Mouse (Mus musculus) left cerebral cortex, adult 11 months (tissue): ENCODE measurements around the gene Nanos3.

Source experiments
- DNase-seq: peaks from one replicate; pipeline ENCODE4 v3.0.0; 2022; ENCODE audit warnings: low spot score

Gene Nanos3

DNA sequence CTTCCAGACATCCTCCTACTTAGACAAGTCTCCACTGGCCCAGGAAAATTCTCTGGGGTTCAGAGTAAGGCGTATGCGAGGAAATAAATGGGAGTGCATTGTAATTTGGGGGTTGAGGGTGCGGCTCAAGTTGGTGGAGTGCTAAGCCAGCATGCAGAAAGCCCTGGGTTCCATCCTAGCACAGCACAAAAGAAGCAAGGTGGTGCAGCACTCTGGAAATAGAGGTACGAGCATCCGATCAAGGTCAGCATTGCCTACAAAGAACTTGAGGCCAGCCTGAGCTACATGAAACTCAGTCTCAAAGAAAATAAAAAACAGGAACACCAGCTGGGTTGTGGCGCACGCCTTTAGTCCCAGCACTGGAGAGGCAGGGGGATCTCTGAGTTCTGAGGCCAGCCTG lies at the start of gene Nanos3:
Nanos3 (minus strand) TSS at position 101 of the 400 bp plus-strand sequence.
- DNase-seq, result no peak

DNA sequence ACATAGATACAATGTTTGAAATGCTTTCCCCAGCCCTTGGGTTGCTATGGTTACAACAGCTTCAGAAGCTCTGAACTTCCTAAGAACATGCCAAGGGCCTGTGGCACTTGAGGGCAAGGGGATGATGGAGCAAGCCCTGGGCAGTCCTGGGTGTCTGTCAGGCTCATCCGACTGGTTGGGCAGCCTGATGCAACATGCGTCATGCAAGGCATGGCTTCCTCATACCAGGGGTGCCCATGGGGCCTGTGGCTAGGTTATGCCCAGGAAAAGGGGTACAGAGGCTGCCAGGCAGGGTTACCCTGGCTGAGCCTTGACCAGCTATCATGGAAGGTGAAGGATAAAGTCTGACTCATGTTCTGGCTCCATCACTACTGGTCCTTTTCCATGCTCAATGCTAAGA lies 48.0 kb upstream of the Nanos3 start:
- no peak for DNase-seq

DNA sequence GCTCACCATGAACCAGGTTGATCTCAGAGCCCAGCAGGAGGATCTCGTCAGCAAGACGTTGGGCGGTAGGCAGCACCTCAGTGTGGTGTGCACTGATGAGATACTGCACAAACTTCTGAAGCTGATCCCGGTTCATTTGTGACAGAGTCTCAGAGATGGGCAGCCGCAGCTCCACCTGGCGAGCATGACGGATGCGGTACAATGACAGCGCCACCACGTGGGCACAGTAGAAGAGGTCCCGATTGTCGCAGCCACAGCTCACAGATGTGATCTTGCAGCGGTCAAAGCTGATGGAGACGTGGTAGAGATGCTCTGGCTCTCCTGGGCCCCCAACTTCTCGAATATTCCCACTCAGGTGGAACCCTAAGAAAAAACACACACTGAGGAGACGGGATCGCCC lies 45.7 kb upstream of the Nanos3 start:
- no peak for DNase-seq

DNA sequence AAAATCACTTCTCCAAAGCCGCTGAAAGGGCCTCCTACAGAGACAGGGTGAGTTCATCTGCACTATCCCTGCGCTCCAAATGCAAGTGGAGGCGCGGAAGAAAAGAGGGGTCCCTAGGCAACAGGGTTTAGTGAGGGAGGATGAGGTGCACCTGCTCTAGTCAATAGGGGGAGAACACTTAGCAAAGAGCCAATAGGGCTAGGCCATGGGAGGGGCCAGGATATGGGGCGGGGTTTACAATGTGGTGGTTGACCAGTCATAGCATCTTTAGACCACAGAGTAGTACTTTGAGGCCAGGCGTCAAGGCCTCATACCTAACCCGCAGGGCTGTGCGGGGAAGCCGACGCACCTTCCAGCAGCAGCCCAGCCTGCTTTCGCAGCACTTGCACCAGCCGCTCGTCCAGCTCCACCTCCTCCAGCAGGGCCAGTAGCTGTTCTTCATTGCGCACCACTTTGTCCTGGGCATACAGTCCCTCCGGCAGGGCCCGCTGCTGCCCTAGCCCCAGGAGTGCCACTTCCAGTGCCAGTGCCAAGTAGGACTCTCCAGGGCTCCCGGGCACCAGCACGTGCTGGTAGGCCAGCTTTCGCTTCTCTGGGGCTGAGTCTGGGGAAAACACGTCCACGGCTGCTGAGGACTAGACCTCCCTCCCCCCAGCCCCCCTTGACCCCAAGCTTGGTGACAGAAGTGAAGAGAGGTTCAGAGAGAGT lies 38.5 kb upstream of the Nanos3 start:
- DNase-seq, result no peak

DNA sequence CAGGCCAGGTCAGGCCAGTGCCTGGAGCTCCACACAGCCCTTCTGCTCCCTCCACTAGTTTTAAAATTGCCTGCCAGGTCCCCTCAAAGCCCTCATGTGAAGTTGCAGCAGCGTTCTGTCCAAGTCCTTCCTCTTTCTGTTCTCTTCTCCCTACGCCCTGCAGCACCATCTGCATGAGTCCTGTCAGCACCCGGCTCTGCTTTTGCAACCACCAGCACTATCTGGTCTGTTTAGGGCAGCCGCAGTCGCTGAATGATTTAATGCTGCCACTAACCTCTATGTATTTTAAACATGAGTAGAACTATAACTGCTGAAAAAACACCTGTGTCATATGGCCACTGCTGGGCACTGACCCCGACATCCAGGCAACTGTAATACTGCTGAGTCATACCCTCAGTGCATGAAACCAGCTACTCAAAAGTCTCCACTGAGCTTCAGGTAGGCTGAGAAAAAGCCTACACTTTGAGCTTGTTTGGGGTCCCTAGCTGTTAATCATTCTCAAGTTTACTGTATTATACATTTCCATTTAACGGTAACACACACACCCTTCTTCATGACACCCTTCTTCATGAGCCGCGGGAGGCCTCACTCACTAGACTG lies 37.6 kb upstream of the Nanos3 start:
- DNase-seq, result no peak

DNA sequence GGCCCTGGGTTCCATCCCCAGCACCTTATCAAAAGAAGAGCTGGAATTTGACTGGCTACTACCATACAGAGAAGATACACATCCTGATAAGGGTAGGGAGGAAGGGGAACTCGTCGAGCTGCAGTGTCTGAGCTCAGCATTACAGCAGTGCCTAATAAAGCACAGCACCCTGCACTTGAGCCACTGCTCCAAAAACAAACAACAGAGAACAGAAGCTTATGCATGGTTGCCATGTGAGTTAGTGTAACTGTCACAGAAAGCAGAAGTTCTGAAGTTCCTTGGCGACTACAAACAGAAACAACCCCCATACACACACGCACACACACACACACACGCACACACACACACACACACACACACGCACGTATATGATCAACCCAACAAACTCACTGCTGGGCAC lies 35.1 kb upstream of the Nanos3 start:
- no peak for DNase-seq

DNA sequence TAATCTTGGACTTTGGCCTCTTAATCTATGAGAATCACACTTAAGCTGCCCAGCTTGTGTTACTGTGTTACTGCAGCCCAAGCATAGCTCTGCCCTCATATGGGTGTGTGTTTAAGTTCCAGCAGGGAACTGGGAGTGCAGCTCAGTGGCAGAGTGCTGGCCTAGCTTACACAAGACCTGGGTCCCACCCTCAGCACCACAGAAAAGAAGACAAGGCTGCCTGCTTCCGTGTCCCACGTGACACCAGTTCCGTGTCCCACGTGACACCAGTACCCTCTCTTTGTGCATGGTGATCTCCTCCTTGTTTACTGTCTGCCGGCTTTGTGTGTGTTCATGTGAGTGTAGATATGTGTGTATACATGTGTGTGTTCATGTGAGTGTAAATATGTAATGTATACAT lies 33.1 kb upstream of the Nanos3 start:
- no peak for DNase-seq

DNA sequence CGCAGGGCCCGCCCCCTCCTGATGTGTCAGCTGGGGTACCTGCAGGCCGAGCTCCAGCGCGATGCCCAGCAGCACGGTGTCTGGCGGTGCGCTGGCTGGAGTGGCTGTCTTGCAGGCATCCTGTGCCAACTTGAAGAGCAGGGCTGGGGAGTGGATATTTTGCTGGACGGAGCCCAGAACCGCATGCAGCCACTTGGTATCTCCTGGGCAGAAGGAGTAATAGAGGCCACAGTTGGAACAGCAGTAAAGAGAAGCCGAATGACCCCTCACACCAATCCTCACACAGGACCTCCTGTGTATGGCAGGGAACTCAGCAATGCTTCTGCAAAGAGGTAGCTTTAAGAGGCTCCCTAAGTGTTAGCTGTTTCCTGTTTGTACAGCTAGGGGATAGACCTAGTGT lies 32.2 kb upstream of the Nanos3 start:
- no peak for DNase-seq

DNA sequence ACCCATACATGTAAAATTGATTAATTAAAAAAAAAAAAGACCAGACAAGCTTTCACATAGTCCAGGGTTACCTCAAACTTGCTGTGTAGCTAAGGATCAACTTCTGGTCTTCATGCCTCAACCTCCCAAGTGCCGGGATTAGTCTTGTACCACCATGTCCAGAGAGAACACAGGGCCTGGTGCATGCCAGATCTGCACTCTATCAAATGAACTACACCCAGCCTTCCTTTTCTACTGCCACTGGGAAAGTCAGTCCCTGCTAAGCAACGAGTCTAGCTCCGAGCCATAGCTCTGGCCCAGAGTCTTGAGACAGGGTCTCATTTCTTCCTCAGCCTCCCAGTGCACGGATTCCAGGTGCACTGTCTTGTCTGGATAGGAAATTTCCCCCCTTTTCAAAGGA lies 28.3 kb upstream of the Nanos3 start:
- no peak for DNase-seq

DNA sequence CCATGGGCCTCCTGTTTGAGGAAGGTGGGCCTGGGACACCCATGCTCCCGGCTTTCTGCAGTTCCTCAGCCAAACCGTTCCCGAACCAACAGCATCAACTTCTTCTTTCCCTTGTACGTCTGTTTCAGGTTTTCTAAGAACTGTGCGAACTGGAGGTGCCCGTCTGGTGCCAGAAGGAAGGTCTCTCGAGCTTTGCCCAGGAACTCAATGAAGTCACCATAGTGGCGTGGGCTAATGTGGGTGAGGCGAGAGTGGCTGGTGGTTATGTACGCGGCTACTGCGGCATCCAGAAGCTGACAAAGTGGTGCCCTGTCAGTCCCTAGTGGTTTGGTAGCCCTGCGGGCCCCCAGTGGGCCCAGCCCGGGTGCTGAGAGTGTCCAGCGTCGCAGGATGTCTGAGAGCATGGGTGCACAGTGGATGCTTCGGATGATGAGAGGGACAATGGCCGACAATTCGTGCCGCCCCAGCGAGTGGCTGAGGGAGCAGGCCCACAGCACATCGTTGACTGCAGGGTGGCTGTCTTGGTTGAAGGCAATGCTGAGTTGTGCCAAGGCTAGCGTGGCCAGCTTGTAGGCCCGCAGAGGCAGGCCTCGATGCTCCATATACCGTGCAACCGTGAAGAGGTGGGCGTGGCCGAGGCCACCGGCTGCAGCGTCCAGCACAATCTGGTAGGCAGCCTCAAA lies 27.0 kb upstream of the Nanos3 start:
- DNase-seq, result no peak

DNA sequence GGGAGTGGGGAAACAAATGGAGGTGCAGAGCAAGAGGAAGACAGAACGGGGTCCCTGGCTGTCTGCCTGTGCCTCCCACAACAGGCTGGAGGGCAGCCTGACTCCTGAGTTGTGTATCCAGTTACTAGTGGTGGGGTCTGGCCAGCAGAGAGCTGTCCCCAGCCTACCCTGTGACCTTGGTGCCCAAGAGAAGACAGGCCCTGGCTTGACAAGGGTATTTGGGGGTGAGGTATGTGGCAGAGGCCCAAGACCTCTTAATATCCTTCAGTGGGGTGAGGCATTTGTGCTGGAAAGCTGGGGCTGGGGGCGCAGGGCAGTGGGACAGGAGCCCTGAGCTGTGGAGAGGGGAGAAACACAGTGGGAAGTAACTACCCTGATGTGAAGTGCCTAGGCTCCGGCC lies 26.2 kb upstream of the Nanos3 start:
- DNase-seq, result no peak

DNA sequence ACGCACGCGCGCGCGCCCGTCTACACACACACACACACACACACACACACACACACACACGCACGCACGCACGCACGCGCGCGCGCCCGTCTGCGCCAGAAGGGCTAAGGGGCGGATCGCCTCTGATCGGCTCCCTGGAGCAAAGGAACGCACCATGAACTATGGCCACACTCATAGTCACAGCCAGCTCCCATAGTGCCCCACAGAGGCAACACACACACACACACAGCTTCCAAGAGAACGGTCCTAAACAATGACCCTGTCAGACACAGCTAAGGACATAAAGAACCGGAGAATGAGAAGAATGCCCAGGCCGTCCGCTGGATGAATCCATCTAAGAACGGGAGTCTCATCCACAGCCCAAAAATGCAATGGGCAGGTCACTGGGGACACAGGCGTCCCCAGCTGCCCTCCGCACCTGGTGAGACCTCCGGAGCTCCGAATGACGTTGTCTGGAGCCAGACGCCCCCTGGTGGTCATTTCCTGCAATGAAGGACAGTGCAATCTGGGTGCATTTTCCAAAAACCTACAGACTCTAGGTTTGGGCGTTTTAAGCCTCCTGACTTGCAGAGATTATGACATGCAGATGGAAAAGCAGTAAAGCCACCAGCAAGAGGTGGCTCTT lies 25.3 kb upstream of the Nanos3 start:
- DNase-seq, result no peak

DNA sequence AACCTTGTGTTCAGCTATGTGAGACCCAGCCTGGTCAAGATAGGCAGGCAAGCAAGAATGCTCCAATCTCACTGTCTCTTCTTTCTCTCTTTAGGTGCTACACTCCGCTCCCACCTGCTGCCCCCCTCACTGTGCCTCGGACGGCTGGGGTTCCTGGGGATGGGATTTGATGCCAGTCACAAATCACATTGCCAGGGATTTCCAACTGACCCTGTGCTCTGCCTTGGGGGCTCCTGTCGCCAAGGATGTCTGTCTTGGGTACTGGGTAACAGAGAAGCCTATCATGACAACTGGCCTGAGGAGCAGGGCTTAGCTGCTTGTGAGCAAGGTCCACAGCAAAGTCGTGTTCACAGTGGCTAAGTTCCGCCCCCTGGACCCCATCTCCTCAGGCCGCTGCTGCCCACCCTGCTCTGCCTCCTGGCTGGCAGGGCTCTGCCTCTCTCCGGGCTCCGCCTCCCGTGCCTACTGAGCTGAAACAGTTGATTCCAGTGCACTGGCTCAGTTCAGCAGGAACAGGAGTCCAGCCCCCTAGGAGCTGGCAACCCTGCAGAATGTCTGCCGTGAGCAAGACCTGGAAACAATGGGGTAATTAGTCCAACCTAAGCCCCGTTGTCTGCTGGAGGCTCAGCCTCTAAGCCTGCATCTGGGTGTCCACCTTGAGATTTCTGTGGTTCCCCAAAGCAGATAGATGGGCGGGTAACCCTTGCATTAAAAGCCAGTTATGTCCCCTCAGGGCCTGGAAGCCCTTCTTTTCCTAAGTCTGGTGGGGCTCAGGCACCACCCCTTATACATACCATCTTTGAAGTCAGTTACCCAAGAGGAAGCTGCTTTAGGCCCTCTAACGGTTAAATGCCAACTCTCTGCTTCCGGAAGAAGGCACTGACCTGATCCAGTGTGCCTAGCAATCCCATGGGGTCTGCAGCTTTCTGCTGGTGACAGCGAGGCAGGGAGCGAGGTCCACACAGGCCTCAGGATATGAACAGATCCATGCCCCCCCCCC lies 23.7 kb upstream of the Nanos3 start:
- no peak for DNase-seq

DNA sequence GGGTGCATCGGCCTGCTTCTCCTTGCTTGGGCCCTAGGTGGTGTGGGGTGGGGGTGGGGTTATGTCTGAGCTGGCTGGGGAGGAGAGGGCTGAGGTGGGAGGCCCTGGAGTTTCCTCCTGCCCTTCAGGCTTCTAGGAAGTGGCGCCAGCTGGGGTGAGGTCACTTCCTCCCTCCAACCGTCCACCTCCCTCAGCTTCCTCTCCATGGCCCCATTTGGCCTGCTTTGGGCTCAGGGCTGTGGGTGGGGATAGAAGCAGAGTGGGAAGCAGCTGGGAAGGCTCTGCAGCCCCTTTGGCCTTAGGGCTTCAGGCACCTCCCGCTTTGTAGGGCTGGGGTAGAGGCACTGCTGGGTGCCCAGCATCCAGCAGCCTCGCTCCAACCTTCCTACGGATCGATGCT lies 22.8 kb upstream of the Nanos3 start:
- DNase-seq, result no peak

DNA sequence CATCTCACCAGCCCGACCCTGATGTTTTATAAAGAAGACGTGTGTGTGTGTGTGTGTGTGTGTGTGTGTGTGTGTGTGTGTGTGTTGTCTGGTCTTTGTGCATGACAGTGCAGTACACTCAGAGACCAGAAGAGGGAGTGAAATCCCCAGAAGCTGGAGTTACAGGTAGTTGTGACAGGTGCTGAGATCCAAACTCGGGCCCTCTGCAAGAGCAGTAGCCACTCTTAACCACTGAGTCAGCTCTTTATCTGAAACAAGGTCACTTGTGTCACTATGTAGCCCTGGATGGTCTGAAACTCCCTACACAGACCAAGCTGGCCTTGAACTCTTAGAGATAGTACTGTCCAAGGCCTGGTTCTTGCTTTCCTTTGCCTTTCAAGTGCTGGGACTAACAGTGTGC lies 21.6 kb upstream of the Nanos3 start:
- DNase-seq, result no peak

DNA sequence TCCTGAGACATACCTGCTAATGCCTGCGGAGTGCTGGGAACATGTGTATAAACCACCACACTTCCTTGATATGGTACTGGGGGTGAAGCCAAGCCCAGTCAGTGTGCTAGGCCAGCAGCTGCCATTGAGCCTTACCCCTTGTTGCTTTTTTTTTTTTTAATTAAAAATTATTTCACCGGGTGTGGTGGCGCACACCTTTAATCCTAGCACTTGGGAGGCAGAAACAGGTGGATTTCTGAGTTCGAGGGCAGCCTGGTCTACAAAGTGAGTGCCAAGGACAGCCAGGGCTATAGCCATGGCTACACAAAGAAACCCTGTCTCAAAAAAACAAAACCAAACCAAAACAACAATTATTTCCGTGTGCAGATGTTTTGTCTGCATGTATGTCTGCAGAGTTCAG lies 20.1 kb upstream of the Nanos3 start:
- no peak for DNase-seq

DNA sequence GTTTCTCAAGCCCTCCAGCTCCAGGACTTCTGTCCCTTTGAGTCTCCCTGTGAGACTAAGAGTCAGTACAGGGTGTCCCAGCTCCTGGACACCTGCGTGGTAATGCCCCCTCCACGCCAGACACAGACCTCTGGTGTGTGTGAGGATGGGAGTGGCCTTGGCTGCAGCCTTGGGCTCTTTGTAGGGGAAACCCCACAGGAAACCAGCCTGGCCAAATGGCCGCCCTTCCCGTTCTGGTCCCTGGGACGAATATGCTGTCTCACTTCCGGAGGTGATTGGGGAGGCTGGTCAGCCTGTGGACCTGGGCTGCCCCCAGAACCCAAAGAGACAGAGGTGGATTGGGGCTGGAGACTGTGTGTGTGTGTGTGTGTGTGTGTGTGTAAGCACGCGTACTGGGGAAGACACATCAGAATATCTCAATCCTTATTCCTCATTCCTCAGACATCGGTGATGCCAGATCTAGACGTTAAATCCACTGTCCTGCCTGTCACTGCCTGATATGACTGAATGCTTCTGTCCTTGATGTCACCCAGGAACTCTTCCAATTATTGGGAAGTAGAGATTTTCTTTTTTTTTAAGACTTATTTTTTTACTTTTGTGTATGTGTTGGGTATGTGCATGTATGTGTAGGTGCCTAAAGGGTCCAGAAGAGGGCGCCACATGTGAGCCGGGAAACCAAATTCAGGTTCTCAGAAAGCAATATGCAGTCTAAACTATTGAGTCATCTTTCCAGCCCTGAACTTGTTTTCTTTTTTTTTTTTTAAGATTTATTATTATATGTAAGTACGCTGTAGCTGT lies 19.2 kb upstream of the Nanos3 start:
- DNase-seq, result no peak

DNA sequence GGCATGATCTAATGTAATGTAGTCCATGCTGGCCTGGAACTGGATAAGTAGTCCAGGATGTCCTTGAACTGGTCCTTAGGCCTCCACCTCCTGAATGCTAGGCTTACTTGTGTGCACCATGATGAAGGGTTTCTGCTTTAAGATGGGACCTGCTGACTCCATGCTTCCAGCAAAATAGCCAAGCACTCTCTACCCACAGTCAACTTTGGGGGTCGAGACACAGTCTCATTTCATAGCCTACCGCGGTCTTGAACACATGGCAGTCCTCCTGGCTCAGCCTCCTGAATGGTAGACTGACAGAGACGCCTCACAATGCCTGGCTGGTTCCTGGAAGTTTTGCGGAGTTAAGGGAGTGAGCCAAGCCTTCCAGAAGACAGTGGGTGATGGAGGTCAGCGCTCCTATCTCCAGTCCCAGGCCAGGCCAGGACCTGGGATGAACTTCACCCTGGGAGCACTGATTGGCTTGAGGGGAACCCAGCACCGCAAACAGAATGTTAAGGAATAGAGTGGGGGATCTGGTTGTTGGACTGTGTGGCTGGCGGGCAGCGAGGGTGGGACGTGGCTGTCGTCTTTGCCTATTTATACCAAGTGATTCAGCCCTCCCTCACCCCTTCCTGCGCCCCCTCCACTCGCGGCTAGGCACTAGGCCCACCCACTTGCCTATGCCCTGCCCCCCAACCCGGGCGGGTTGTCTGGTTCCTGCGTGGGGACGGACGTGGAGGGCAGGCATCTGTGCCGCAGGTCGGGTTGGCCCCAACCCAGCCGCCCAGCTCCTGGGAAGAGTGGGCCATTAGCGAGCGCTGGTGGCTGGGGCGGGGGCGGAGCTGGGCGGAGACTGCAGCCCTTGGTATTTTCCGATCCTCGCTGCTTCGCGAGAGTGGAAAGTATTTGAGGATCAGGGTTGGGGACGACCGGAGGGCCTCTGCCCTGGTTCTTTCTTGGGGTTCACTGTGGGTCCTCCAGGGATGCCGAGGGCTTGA lies 18.2 kb upstream of the Nanos3 start:
- no peak for DNase-seq

DNA sequence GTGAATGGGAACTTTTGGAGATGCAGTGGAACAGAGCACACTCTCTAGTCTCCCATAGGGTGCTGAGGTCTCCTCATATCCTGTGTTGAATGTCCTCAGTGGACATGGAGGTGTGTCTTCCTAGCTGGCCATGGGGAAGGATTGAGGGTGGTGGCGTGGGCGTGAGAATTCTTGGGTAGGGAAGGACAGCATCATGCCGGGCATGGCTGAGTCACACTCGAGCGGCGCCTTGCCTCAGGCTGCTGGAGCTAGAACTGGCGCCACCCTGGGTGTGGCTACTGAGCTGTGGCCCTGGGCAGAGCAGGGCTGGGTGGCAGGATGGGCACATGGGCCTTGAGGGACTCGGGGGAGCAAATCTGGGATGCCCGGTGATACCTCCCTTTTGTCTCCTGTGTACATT lies 17.4 kb upstream of the Nanos3 start:
- DNase-seq, result no peak
